ENCODE assay signal across 11 mouse cellular contexts in the genomic region with DNA sequence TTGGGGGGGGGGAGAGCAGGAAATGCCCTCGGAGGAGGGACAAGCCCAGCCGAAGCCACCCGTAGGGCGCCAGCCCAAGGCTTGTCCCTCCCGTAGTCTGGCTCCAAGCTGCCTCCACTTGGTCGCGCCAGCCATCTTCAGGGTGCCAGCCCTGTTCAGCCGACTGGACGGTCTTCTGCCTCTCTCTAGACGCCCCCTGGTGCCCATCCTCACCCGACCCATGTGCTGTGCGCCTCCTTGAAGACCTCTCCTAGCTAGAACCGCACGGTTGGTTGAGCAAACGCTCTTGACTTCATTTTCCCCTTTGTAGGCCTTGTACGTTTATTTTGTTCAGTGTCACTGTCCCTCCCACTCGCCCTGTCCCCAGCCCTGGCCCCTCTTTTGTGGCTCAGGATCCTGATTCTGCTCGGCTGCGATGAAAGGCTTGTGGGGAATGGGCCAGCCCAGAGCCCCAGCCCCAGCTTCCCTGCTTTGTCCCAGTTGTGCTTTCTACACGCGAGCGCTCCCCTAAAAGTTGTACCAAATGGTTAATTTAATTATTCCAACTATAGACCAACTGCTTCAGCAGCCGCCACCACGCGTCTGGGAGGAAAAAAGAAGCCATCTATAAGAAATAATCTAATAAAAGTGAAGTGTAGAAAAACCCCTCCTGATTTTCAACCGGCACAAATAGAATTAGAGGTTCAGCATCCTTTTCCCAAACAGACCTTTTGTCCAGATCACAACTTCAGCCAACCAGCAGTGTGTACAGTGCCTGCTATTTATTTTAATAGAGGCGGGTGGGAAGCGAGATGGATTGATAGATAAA. TPM values are rescaled to one million over a fixed set of nuclear protein-coding genes. Genes with fewer than 3 reads are reported as not detected.
A peak's percentile ranks its signal among the peaks of the same experiment; 100 is the strongest.
DNase-seq lines count a peak whose midpoint lies in the region; ATAC-seq and TF ChIP-seq lines count a peak whose summit lies in the region.
"Had no signal": no experiment of that assay in that cellular context is flagged by ENCODE, and none has a peak within 500 bp of the region (broad histone marks: within the 10 kb centered on the region; RNA-seq: fewer than 3 reads in every experiment).

No protein-coding gene starts in this region.

- WGBS in kidney, embryonic 15.5 days, result 4% methylated on average over 28 of the region's 28 CpGs
- whole genome bisulfite sequencing in forebrain, postnatal 0 days, result 4% methylated on average over 28 of the region's 28 CpGs
- 1% methylated on average over 28 of the region's 28 CpGs for WGBS in midbrain, embryonic 11.5 days

- peak; percentile 39 for TF ChIP-seq CTCF in brain, embryonic 14.5 days (IDR thresholded peaks at IDR 0.05; ENCODE audit: borderline replicate concordance, extremely low read depth, insufficient read depth, insufficient read length)
- TF ChIP-seq CTCF in forebrain, postnatal 0 days (IDR thresholded peaks at IDR 0.05; ENCODE audit: low read depth), result peak; percentile 32

- no peak overlapping the region for H3K4me3 ChIP-seq in kidney, embryonic 15.5 days (replicated peaks)
- H3K4me3 ChIP-seq in forebrain, postnatal 0 days (ENCODE audit: low read depth, low read length), result no peak overlapping the region
- H3K4me3 ChIP-seq in midbrain, embryonic 11.5 days (ENCODE audit: low read depth, low read length), result no peak overlapping the region
- H3K4me3 ChIP-seq: liver, embryonic 13.5 days had no signal

- no peaks in the 10 kb centered on the region for H3K36me3 ChIP-seq in kidney, embryonic 15.5 days
- no peaks in the 10 kb centered on the region for H3K36me3 ChIP-seq in forebrain, postnatal 0 days (ENCODE audit: insufficient read depth)
- H3K36me3 ChIP-seq in midbrain, embryonic 11.5 days (ENCODE audit: control insufficient read depth, insufficient read depth, low read length), result no peaks in the 10 kb centered on the region
- H3K36me3 ChIP-seq: G1E; liver, embryonic 13.5 days had no signal

- no peak overlapping the region for H3K9ac ChIP-seq in kidney, embryonic 15.5 days
- H3K9ac ChIP-seq in forebrain, postnatal 0 days, result no peak overlapping the region
- H3K9ac ChIP-seq in midbrain, embryonic 11.5 days (ENCODE audit: low read length), result no peak overlapping the region
- H3K9ac ChIP-seq: liver, embryonic 13.5 days had no signal

- no peaks in the 10 kb centered on the region for H3K9me3 ChIP-seq in kidney, embryonic 15.5 days (replicated peaks)
- H3K9me3 ChIP-seq in forebrain, postnatal 0 days (ENCODE audit: low read length), result no peaks in the 10 kb centered on the region
- H3K9me3 ChIP-seq in midbrain, embryonic 11.5 days (ENCODE audit: control insufficient read depth, low read length), result no peaks in the 10 kb centered on the region
- H3K9me3 ChIP-seq: liver, embryonic 13.5 days had no signal

- DNase-seq in kidney, adult 8-10 months, result no peak
- DNase-seq in brain, embryonic 14.5 days (ENCODE audit: low read depth), result peak; percentile 71
- no peak for DNase-seq in forebrain, postnatal 0 days
- DNase-seq in midbrain, embryonic 11.5 days (ENCODE audit: low spot score, missing footprints), result peak; percentile 94
- DNase-seq in cerebellum, adult 11-12 months, result no peak
- no peak for DNase-seq in frontal cortex, postnatal 25 days (ENCODE audit: low spot score in 2 of 2)
- DNase-seq: liver, embryonic 13.5 days had no signal

- no peak for TF ChIP-seq POLR2A in brain, embryonic 14.5 days (IDR thresholded peaks at IDR 0.05; ENCODE audit: borderline replicate concordance, extremely low read depth, insufficient read depth, insufficient read length, poor library complexity, severe bottlenecking)

- no peak overlapping the region for H3K4me2 ChIP-seq in kidney, embryonic 15.5 days
- no peak overlapping the region for H3K4me2 ChIP-seq in forebrain, postnatal 0 days (ENCODE audit: low read depth)
- H3K4me2 ChIP-seq in midbrain, embryonic 11.5 days, result no peak overlapping the region
- H3K4me2 ChIP-seq: liver, embryonic 13.5 days had no signal

- no peak overlapping the region for H3K27ac ChIP-seq in kidney, embryonic 15.5 days
- H3K27ac ChIP-seq in forebrain, postnatal 0 days (ENCODE audit: low read depth, low read length), result no peak overlapping the region
- no peak overlapping the region for H3K27ac ChIP-seq in midbrain, embryonic 11.5 days (ENCODE audit: low read depth, low read length)
- H3K27ac ChIP-seq: liver, embryonic 13.5 days had no signal

- peaks cover 99% of the 10 kb centered on the region for H3K27me3 ChIP-seq in kidney, embryonic 15.5 days
- H3K27me3 ChIP-seq in forebrain, postnatal 0 days (ENCODE audit: insufficient read depth, low read length), result peaks cover 65% of the 10 kb centered on the region
- H3K27me3 ChIP-seq in midbrain, embryonic 11.5 days (ENCODE audit: control insufficient read depth, insufficient read depth, low read length), result peaks cover 84% of the 10 kb centered on the region

- H3K4me1 ChIP-seq in kidney, embryonic 15.5 days, result peaks cover 6% of the 10 kb centered on the region; the same call in 1 of the 2 replicates
- no peaks in the 10 kb centered on the region for H3K4me1 ChIP-seq in forebrain, postnatal 0 days (ENCODE audit: insufficient read depth)
- no peaks in the 10 kb centered on the region; the same call in 1 of the 2 replicates for H3K4me1 ChIP-seq in midbrain, embryonic 11.5 days (ENCODE audit: control insufficient read depth, insufficient read depth, low read length)
- H3K4me1 ChIP-seq: liver, embryonic 13.5 days had no signal

- ATAC-seq in kidney, embryonic 15.5 days (replicated peaks; ENCODE audit: low FRiP score), result peak; percentile 81
- ATAC-seq in forebrain, postnatal 0 days, result peak; percentile 40
- peak; percentile 84 for ATAC-seq in midbrain, embryonic 11.5 days (ENCODE audit: low FRiP score)
- ATAC-seq in erythroblast, adult 5-6 weeks (replicated peaks; ENCODE audit: low FRiP score, poor library complexity, severe bottlenecking), result no peak

RNA-seq across cellular contexts. Expression of gene Phox2b, which starts 2.9 kb away (rescaled TPM):
- 1.4 and 3.4 TPM in 2 replicates for polyA plus RNA-seq in kidney, embryonic 15.5 days (2015; fragmentation: Nextera tagmentation; extraction: Ambion mirVana)
- 4.6 and 16.8 TPM in 2 replicates for polyA plus RNA-seq in brain, embryonic 14.5 days (2012; rRNA removed)
- not detected in 2 replicates for total RNA-seq in forebrain, postnatal 0 days (2014; rRNA removed)
- polyA plus RNA-seq in forebrain, postnatal 0 days (2015; fragmentation: Nextera tagmentation; extraction: Ambion mirVana), result not detected in 2 replicates
- 2.5 and 2.8 TPM in 2 replicates for polyA plus RNA-seq in midbrain, embryonic 11.5 days (2014; fragmentation: Nextera tagmentation; extraction: Ambion mirVana)
- total RNA-seq in erythroblast, adult 5-6 weeks (2015; ENCODE audit: low replicate concordance), result not detected in 2 replicates
- not detected in 2 replicates for total RNA-seq in erythroblast, adult 5-6 weeks (2017; ENCODE audit: low replicate concordance)
- polyA plus RNA-seq: G1E; testis, adult 2 months had no signal

Comparison
In these comparisons a context has a peak if more than half of its experiments do, and no peak if none do; other contexts are left out.
1. DNase-seq: peak in brain, embryonic 14.5 days (single experiment) and midbrain, embryonic 11.5 days (single experiment); none in kidney, adult 8-10 months (0 of 2), forebrain, postnatal 0 days (single experiment), cerebellum, adult 11-12 months (single experiment) and frontal cortex, postnatal 25 days (0 of 2).